ENCODE assay signal across 8 mouse cellular contexts in genomic region chr2:114052696-114053598, GRCm38 (mm10). TPM values are rescaled to one million over a fixed set of nuclear protein-coding genes. Genes with fewer than 3 reads are reported as not detected.
DNase-seq lines count a peak whose midpoint lies in the region; ATAC-seq and TF ChIP-seq lines count a peak whose summit lies in the region.

Actc1 (minus strand) TSS chr2:114053548.

- no peaks in the 10 kb centered on the region for H3K4me1 ChIP-seq in kidney, postnatal 0 days (replicated peaks; ENCODE audit: insufficient read depth, low read length)
- H3K4me1 ChIP-seq in embryonic facial prominence, embryonic 14.5 days (ENCODE audit: control insufficient read depth, insufficient read depth, low read length) = peaks cover 8% of the 10 kb centered on the region
- H3K4me1 ChIP-seq in midbrain, embryonic 12.5 days = peaks cover 8% of the 10 kb centered on the region; the same call in 1 of the 2 replicates

- no peak for TF ChIP-seq CTCF in kidney, postnatal 0 days (IDR thresholded peaks at IDR 0.05; ENCODE audit: low read depth)

- no peaks in the 10 kb centered on the region for H3K9me3 ChIP-seq in kidney, postnatal 0 days (replicated peaks; ENCODE audit: low read length)
- no peaks in the 10 kb centered on the region for H3K9me3 ChIP-seq in embryonic facial prominence, embryonic 14.5 days (ENCODE audit: control insufficient read depth, low read length)
- no peaks in the 10 kb centered on the region for H3K9me3 ChIP-seq in midbrain, embryonic 12.5 days

- no peaks in the 10 kb centered on the region for H3K36me3 ChIP-seq in kidney, postnatal 0 days (ENCODE audit: insufficient read depth, low read length)
- H3K36me3 ChIP-seq in embryonic facial prominence, embryonic 14.5 days (ENCODE audit: control insufficient read depth, insufficient read depth, low read length) = no peaks in the 10 kb centered on the region
- no peaks in the 10 kb centered on the region for H3K36me3 ChIP-seq in midbrain, embryonic 12.5 days

- WGBS in kidney, postnatal 0 days = 14% methylated on average over 14 of the region's 14 CpGs
- 35% methylated on average over 8 of the region's 14 CpGs for WGBS in embryonic facial prominence, embryonic 14.5 days
- WGBS in midbrain, embryonic 12.5 days = 58% methylated on average over 12 of the region's 14 CpGs

- DNase-seq in kidney, postnatal 0 days (ENCODE audit: low spot score) = no peak
- no peak for DNase-seq in kidney, adult 9 months
- peak; percentile 71 for DNase-seq in embryonic facial prominence, embryonic 14.5 days (ENCODE audit: low spot score)
- peak; percentile 93 for DNase-seq in heart, postnatal 4 days
- DNase-seq in yolk sac, embryonic 10.5 days (ENCODE audit: low spot score) = no peak
- DNase-seq in cerebellum, adult 11 months = no peak

- H3K27me3 ChIP-seq in kidney, postnatal 0 days (ENCODE audit: insufficient read depth, low read length) = no peaks in the 10 kb centered on the region
- no peaks in the 10 kb centered on the region for H3K27me3 ChIP-seq in embryonic facial prominence, embryonic 14.5 days (replicated peaks; ENCODE audit: control insufficient read depth, insufficient read depth, low read length)
- no peaks in the 10 kb centered on the region for H3K27me3 ChIP-seq in midbrain, embryonic 12.5 days

- no peak within 1 kb of the TSS for H3K9ac ChIP-seq in kidney, postnatal 0 days (ENCODE audit: low read depth, low read length)
- H3K9ac ChIP-seq in embryonic facial prominence, embryonic 14.5 days (ENCODE audit: low read depth, low read length) = peak within 1 kb of the TSS; percentile 34; the same call in 1 of the 2 replicates
- H3K9ac ChIP-seq in midbrain, embryonic 12.5 days (replicated peaks) = no peak within 1 kb of the TSS

- no peak within 1 kb of the TSS for H3K27ac ChIP-seq in kidney, postnatal 0 days
- H3K27ac ChIP-seq in embryonic facial prominence, embryonic 14.5 days (replicated peaks; ENCODE audit: low read depth, low read length) = no peak within 1 kb of the TSS
- no peak within 1 kb of the TSS for H3K27ac ChIP-seq in midbrain, embryonic 12.5 days (replicated peaks)

- peak within 1 kb of the TSS; percentile 30; the same call in 1 of the 2 replicates for H3K4me2 ChIP-seq in kidney, postnatal 0 days (ENCODE audit: low read length)
- no peak within 1 kb of the TSS for H3K4me2 ChIP-seq in embryonic facial prominence, embryonic 14.5 days (ENCODE audit: low read depth, low read length)
- H3K4me2 ChIP-seq in midbrain, embryonic 12.5 days (replicated peaks) = no peak within 1 kb of the TSS

- H3K4me3 ChIP-seq in kidney, postnatal 0 days (replicated peaks; ENCODE audit: low read depth, low read length) = no peak within 1 kb of the TSS
- H3K4me3 ChIP-seq in embryonic facial prominence, embryonic 14.5 days (ENCODE audit: low read depth, low read length) = peak within 1 kb of the TSS; percentile 13; the same call in 1 of the 2 replicates
- no peak within 1 kb of the TSS for H3K4me3 ChIP-seq in midbrain, embryonic 12.5 days

- 0 out of 2 replicates have a peak, but pooled peaks have one; percentile 33 for ATAC-seq in kidney, postnatal 0 days (replicated peaks; ENCODE audit: low FRiP score, low read depth)
- peak; percentile 79 for ATAC-seq in embryonic facial prominence, embryonic 14.5 days (ENCODE audit: low read depth)
- ATAC-seq in midbrain, embryonic 12.5 days (ENCODE audit: low FRiP score, low read depth) = peak; percentile 42; the same call in 1 of the 2 replicates
- ATAC-seq in granulocyte monocyte progenitor cell, adult 5-6 weeks (replicated peaks; ENCODE audit: poor library complexity, severe bottlenecking) = no peak

RNA-seq across cellular contexts. Expression of gene Actc1, which starts in this region (rescaled TPM):
- polyA plus RNA-seq in kidney, postnatal 0 days (2015; fragmentation: Nextera tagmentation; extraction: Ambion mirVana) = 1.9 and 2.8 TPM in 2 replicates
- polyA plus RNA-seq in embryonic facial prominence, embryonic 14.5 days (2014; fragmentation: Nextera tagmentation; extraction: Ambion mirVana) = 2,141 and 2,538 TPM in 2 replicates
- over 10,000 TPM; 17,542 to 18,879 TPM for total RNA-seq in heart, postnatal 4 days (2021)
- 4.3 and 4.6 TPM in 2 replicates for polyA plus RNA-seq in midbrain, embryonic 12.5 days (2016; fragmentation: Nextera tagmentation; extraction: Ambion mirVana)
- not detected in 2 replicates for total RNA-seq in granulocyte monocyte progenitor cell, adult 5-6 weeks (2014; fragmentation: Nextera tagmentation)
- total RNA-seq in granulocyte monocyte progenitor cell, adult 5-6 weeks (2017) = not detected in 2 replicates

Comparison
In these comparisons a context has a peak if more than half of its experiments do, and no peak if none do; other contexts are left out.
1. RNA of gene Actc1 (total RNA-seq): 17,542 to 18,879 TPM in heart, postnatal 4 days; not detected in granulocyte monocyte progenitor cell, adult 5-6 weeks; every median in the first group is over 1,000 times any median in the second.
2. RNA of gene Actc1 (polyA plus RNA-seq): 2,141 to 2,538 TPM in embryonic facial prominence, embryonic 14.5 days; 4.3 to 4.6 TPM in midbrain, embryonic 12.5 days and 1.9 to 2.8 TPM in kidney, postnatal 0 days; every median in the first group is over 100 times any median in the second.
3. DNase-seq: peak in embryonic facial prominence, embryonic 14.5 days (single experiment) and heart, postnatal 4 days (single experiment); none in kidney, postnatal 0 days (single experiment), kidney, adult 9 months (single experiment), yolk sac, embryonic 10.5 days (single experiment) and cerebellum, adult 11 months (single experiment).